Mouse (Mus musculus): Measurements from ENCODE around the gene Gprc5b.

The Gprc5b gene

DNA sequence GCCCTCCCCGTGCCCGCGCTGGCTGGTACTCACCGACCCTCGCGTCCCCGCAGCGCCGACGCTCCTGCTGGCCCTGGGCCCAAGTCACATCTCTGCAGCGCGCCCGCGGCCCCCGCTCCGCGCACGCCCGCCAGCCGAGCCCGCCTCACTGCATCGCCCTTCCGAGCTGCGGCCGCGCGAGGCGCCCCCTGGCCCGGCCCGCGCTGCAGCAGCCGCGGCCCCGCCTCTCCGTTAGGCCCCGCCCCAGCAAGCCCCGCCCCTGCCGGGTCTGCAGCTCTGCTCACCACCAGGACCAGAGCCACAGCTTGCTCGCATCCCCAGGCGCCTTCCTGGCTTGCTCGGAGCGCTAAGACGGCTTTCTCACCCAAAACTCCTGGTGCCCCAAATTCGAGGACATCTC is at the start of gene Gprc5b:
Gprc5b (minus strand) TSS at position 205 of the 400 bp plus-strand sequence.
- DNase-seq, result peak; percentile 76

DNA sequence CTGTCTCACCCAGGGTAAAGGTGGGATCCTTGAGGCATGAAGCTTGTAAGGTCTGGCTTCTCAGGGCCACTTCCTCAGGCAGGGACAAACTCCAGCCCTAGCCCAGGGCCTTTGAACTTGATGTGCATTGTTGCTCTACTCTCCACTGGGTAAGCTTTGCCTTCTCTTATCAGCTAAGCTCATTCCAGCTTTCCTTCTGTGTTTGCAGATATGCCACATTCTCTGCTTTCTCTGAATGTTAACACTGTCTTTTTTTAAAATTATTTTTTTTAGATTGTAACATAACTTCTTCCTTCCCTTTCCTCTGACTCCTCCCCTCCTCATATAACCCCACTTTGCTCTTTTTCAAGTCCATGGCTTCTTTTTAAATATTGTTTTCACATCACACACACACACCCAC is 46.5 kb upstream of the Gprc5b start:
- DNase-seq, result no peak

DNA sequence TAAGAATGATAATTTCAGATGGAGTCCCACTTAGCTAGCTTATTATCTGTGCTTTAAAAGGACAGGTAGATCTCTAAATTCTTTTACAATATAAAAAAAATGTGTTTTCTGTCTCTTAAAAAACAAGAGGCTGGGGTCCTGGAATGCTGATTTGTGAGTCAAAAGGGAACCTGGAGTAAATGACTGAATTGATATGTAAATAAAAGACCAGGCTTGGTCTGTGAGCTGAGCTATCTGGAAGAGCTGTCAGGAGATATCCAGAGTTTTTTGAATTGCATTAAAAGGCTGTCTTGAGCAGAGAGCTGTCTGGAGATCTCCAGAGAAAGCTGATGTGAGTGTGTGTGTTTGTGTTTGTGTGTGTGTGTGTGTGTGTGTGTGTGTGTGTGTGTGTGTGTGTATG is 42.6 kb upstream of the Gprc5b start:
- DNase-seq, result no peak

DNA sequence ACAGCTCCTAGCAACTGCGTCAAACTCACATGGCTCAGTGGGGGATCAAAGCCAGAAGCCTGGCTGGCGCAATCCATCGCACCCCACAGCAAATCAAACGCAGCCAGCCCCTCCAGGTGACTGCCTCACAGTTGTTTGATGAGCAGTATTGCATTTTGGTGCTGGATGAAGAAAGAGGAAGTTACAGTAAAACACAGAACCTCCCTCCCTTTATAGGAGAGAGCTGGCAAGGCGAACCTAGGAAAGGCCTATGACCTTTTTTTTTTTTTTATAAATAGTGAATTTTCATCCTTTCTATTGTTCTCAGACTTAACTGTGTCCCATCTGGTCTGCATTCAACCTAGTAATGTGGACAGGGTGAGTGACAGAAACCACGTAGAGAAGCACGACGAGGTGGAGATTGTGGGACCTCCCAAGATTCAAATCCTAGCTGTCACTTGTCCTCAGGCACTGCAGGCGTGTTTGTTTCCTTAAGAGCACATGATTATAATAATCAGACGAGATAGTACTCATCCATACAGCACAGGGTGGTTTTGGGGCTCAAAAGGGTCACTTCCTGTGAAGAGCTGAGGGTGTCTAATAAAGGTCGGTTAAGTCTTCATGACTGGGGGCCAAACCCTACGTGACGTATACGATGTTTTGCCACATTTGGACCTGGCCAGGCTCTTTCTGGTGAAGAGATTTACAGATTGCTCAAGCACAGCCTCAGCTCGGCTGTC is 39.4 kb upstream of the Gprc5b start:
- no peak for DNase-seq

DNA sequence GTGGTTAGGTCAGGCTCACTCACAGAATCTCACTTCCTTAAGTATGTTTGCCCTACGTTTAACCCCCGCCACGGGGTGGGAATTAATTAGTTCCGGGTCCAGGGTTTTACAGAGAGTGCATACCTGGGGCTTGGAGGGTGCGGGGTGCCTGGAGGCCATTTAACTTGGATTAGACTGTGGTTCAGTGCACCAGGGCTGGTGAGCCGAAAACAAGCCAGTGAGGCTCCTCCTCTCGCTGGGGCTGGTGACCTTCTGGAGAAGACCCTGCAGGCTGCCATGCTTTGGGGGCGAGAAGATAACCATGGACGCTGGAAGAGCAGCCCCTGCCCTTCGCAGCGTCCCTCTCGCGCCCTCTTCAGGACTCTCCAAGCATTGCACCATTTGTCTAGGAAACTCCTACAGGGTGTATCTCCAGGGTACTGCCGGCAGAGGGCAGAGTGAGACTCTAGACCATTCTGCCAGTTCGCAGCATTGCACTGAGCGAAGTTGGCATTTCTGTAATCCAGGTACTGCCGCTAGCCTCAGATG is 28.4 kb upstream of the Gprc5b start:
- peak; percentile 75 for DNase-seq

DNA sequence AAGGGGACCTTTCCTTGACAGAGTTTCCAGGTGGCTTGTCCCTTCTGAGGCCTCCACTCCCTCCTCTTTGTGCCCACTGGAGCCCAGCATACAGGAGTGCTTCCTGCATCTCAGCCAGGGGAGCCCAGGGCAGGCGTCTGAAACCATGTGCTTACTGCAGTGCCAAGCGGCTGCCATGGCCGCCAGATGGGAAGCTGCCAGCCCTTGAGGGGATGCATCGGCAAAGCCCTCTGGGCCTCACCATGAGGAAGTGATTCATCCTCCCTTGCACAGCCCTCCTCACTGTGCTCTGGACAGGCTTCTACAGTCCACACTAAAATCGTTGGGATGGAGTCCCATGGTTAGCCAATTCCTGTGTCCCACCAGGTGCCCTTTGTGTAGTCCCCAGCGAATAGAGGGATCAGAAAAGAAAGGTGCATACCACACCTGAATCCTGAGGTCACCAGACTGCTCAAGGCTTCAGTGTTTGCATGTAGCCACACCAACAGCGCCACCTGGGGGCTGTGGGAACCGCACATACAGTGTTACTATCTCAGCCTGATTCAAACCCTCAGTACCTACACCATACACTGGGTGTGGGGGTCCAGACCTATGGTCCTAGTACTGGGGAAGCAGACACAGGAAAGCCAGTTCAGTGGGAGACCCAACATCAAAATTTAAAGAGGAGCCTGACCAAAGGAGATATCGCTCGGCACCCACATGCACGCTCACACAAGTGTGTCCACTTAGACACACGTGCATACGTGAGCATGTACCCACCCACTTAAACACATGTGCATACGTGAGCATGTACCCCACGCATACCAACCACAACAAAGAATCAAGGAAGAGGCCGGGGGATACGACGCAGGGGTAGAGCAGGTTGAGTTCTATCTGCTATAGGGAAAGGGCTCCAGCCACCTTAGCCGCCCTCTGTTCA is 27.5 kb upstream of the Gprc5b start:
- peak; percentile 55 for DNase-seq

DNA sequence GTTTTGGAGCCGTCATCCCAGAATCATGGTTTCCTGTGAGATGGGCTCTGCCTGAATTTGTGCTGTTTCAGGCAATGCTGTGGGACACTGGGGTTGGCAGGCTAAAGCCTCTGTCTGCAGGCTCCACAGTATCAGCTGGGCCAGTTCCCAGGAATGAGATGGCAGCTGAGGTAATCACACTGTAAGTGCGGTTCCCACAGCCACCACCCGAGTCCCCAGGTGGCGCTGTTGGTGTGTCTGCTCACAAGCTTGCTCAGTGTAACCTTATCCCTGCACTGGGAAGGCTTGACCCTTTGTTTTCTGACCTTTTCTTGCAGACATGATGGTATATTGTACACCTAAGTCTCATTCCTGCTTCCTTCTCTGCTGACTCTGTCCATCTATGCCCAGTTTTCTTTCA is 24.5 kb upstream of the Gprc5b start:
- DNase-seq, result peak; percentile 70

DNA sequence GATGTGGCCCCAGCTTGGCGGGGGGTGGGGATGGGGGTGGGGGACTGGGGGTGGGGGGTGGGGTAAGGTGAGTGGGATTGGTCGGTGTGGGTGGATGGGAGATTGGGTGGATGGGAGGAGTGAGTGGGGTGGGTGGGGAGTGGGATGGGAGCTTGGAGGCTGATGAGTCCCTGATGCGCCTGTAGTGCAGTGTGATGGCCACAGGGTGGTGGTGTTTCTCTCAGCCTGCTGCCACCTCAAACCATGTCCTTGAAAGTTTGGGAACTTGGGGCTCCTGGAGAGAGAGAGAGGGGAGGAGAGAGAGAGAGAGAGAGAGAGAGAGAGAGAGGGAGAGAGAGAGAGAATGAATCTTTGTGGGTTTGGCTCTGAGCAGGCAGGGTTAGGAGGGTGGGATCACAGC is 20.7 kb upstream of the Gprc5b start:
- DNase-seq, result peak; percentile 53

DNA sequence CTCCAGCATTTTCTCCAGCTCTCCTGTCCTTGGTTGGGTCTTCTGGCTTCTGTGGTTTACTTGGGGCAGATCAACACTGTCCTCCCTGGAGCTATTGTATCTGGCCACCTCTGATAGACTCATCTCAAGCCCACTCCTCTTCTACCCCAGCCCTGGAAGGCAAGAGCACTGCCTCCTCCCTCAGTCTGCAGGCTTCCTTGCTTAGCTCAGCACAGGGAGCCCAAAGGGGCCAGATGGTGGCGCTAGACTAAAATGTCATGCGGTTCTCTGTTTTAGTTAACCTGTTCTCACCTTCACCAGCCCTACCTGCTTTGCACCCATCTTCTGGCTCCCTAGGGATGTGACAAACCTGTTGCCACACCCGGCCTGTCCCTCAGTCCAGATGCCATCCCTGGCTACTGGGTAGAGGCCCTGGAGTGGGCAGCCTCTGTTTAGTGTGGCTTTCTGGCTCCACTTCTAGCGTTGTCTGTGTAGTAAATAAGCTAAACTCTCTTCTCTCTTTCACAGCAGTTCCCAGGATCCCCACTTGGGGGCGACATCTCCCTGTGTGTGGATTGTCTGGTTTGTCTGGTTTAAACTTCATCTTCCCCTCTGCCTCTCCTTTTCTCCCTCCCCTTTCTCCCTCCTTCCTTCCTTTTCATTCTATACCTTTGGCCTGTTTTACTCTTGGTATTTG is 16.0 kb upstream of the Gprc5b start:
- peak; percentile 80 for DNase-seq

DNA sequence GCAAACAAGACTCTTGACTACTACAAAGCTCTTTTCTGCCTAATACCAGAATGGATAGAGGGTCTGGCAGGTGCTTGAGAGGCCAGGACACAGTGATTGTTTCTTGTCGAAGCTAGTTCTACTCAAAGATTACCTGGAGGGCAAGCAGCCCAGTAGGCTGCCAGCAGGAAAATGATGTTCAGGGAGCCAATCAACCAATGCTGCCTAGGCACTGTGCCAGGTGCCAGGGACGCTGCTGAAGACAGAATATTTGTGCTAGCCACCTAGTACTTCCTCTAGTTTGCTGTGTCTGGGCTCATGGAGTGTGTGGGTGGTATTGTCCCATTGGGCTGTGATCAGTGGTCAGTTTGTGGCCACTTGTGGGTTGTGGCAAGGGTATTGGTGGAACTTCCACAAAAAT is 7.5 kb upstream of the Gprc5b start:
- no peak for DNase-seq

DNA sequence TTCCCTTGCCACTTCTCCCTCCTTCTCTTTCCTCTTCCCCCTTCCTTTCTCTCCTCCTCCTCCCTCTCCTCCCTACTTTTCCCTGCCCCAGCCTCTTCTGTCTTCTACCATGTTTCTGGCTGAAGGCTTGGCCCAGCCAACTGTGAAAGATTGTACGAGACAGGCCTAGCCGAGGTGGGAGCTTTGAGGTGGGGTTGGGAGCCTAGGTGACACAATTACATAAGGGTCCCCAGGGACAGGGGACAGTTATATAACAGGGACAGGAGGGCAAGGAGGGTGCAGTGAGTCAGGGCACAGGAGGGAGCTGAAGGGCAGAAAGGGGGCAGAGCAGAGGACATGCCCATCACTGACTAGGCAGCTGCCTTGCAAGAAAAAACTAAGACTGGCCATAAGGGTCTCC is 7.0 kb upstream of the Gprc5b start:
- DNase-seq, result no peak

DNA sequence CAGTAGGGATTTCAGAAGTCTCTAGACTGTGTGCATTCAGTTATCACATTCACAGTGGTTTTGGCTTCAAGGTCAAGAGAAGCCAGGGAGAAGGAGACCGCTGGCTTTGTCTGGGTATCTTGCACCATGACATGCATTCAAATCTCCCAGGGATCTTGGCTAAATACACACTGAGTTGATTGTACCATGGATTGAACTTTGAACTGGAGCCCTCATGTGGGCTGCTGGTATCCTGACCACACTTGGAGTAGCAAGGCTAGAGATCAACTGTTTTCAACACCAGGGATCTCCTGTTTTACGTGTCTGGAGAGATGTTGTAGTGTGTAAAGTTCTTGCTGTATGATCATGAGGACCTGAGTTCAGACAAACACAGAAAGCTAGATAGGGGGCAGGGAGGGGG is 4.8 kb upstream of the Gprc5b start:
- DNase-seq, result no peak

DNA sequence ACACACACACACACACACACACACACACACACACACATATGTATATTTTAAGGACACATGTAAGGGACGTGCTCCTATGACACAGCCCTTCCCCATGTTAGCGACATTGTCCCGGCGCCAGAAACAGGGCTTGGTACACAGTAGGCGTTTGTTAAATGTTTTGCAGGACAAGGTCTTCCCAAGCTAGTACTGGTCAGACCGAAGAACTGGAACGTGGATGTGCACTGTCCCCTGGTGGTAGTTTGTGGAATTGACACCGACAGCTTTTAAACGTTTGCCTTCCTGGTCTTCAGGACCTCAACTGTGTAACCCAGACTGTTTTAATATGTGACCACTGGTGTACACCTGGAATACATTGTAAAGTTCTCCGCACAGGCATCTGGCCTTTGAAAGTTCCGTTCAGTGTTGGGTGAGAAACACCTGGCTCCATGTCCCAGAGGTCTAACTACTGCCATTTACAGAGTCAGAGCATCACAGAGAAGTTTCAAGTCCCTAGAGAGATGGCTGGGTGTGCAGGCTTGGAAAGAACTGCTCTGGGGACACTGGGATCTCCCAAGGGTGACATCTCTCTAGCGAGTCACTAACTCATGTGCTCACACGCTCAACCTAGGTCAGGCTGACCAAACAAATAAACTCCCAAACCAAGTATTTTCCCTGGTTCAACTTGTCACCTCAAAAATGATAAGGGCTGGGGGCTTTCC is 1.3 kb upstream of the Gprc5b start:
- DNase-seq, result peak; percentile 81

DNA sequence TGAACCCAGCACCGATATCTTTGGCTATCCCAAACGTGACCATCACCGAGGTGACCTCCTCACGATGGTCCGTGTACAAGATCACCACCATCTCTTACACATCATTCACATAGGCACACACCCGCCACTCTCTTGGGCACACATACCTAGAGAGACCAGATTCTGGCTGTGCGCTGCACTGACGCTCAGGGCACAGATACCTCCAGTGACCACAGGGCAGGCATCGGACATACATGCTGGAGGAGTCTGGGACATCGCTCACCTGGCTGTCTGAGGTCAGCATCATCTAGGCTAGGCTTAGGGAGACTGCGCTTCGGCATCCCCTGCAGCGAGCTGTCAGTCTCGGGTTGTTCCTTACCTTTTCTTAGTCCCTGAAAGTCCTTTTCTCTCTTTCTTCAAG is 660 bp upstream of the Gprc5b start:
- no peak for DNase-seq

DNA sequence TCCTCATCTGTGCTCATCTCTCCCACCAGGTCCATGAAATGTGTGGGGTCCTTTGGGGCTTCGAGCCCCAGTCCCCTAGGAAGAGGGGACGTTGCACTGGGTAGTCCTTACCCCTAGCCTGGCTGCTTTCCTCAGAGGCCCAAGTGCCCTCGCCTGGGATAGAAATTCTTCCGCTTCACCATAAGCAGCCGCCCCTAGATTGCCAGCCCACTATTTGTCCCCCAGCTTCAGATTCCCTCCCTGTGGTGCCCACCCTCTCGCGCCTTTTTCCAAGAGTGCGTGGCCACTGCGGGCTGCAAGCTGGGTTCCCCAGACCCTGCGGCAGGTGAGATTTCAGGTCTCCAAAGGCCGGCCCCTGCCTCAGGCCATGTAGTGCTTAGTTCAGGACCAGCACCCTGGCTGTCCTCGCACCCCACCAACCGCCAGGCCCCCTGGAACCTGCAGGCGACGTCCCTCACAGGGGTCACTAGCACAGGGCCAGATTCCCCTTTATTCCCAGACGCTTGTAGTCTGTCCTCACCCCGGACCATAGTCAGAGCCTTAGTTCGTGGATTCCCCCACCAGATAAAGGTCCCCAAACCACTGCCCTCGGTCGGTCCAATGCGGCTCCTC is 674 bp downstream of the Gprc5b start:
- DNase-seq, result no peak

DNA sequence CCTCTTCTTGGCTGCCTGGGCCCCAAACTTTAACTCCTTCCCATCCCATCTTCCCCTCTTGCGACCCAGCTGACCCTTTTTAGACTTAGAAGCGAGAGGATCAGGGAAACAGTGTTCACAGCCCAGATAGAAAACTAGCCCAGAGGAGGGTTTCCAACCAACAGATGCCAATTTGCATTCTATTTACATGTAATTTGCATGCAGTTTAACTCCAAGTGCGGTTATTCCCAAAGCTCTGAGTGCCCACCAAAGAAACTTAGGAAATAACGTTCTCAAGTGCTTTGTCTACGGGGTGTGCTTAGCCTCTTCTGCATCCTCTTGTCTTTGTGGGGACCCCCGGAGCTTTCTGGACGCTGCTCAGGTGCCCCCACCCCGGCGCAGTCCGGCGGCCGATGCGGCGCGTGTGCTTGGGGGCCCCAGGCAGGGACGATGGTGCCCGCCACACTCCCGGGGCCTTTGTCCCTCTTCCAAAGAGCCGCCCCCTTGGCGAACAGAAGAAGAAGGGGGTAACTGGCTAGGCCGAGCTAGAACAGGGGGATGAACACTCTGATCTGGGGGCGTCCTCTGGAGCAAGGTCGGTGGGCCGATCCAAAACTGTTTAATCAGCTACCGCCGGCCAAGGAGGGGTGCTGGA is 1.3 kb downstream of the Gprc5b start:
- DNase-seq, result no peak

DNA sequence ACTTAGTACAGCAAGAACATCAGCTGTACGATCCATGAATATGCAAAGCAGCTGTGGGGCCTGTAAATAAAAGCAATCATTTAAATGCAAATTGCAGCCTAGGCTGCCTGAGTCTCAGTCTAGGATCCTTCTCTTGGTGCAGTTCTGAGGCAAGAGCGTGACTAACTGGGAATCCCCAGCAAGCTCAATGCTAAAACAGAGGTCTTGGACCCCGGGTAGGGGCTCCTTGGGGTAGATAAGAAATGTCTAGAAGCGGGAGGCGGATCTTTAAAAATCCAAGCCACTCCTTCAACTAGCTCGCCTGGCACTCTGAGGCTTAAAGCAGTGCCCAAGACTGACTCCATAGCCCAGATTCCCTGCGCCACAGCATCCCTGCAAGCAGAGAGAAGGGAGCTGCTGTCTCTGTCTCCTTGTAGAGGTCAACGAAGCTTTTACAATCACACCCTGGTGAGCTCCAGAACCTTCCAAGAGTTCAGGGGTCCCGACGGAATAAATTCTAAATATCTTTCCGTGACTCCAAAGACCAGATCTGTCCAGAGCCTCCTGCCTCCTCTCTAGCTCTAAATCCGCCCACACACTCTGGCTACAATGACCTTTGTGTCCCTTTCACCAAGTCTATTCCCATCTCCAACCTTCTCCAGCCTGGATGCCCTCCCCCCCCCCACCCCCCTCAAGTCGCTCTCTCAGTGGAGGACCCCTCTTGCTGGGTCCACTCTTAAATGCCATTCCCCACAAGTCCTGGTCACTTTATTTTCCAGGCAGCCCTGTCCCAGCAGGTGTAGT is 2.2 kb downstream of the Gprc5b start:
- DNase-seq, result no peak

DNA sequence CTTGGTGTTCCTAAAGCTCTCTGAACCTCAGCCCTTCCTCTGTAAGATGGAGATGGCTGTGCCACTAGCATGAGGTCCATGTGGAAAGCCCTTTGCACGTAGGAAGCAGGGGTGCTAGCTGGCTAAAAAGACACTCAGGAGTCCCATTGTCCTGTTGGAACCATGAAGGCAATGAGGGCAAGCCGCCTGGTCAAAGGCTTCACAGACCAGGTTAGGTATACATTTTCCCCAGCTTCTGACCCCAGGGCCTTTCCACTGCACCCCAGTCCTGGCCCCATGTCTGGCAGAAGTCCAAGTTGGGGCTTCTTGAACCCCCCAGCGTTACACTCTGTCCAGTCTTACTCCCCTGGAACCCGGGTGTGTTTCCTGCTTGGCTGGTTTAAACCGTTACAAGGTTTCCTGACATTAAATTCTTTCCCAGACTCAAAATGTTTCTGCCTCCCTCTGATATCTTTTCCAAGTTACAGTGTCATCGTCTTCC is 2.9 kb downstream of the Gprc5b start:
- DNase-seq, result no peak

DNA sequence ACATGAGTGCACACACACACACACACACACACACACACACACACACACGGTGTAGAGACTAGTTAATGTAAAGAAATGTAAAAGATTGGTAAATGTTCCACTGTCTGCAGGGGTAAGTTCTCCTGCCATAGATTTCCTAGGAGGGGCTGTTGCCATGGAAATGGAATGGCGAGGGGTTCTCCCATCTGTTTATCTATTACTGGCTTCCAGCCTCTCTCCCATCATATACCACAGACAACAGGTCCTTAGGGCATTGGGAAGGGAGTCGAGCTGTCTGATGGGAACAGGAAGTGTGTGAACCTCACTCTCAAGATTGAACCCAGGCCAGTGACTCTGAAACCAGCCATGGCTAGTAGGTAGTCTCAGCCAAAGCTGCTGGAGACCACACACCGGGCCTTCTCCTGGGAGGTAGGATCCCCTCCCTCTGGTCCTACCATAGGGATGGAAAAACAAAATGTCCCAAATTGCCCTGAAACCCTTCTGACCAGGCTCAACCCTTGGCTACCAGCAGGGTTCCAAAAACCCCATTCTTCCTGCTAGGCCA is 3.6 kb downstream of the Gprc5b start:
- no peak for DNase-seq

DNA sequence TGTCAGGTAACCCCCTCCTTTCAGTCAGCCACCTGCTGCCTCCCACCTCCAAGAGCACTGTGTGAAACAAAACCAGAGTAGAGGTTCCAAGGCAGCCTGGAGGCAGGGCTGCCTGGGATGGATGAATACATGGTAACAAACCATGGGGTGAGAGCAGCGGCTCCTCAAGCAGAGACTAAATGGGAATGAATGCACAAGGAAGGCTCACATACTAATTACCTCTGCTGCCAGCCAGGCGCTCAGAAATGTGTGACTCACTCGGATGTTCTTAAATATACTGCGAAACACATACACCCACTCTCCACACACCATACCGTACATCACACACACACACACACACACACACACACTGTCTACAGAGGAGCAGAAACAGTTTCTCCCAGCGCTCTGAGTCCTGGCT is 4.7 kb downstream of the Gprc5b start:
- peak; percentile 64 for DNase-seq
